Mouse (Mus musculus): Measurements from ENCODE around the gene Cnfn. TPM values are rescaled to one million over a fixed set of nuclear protein-coding genes. Genes with fewer than 3 reads are reported as not detected.

Cnfn gene
- total and polyA plus RNA-seq, 2 experiments = not detected

DNA sequence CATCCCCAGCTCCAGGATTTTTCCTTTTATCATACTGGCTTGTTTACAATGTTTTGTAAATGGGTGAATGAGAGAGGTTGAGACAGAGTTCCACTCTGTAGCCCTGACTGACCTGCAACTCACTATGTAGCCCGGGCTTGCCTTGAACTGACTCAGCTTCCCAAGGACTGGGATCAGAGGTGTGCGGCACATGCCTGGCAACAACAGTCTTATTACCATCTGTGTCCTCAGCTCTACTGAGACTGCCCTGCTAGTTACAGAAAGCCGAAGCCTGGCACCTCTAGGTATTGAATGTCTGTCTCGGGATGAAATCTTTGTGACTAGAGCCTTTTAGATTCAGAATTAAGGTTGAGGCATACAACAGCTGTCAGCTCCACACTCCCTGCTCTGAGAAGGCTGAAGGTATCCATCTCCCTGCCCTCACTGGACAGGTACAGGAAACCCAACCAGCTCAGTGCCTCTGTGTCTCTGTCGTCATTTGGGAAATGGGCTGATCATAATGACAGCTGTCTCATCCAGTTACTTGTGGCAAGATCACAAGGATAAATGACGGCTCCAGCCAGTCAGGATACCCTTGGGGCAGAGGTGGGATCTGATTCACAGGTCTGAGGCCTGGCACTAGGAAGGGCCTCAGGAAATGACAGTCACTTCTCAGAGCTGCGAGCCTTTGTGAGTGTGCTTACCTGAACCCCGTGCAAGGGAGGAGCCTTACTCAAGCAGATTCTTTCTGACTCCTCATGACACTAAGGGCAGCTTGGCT is 24.1 kb upstream of the Cnfn start:
- Histone ChIP-seq H3K4me3 (ENCODE audit: insufficient read depth, low read depth, low read length) (no peak overlapping the region), H3K4me1 (ENCODE audit: control insufficient read depth, insufficient read depth, low read length) (peaks cover 46% of the 10 kb centered on the region), H3K36me3 (ENCODE audit: control insufficient read depth, insufficient read depth, low read length) (no peaks in the 10 kb centered on the region), H3K79me2 (ENCODE audit: control insufficient read depth, insufficient read depth, low read length) (peaks cover 17% of the 10 kb centered on the region; the same call in 1 of the 2 replicates), H3K27me3 (ENCODE audit: control insufficient read depth, insufficient read depth, low read length) (no peaks in the 10 kb centered on the region), H3K9ac (ENCODE audit: low read depth, low read length) (peak overlapping the region; percentile 0; the same call in 1 of the 2 replicates), H3K27ac (replicated peaks; ENCODE audit: insufficient read depth, low read depth, low read length) (peak overlapping the region; percentile 80)
- 37% methylated on average over 8 of the region's 8 CpGs for WGBS
- no peak for TF ChIP-seq CTCF (IDR thresholded peaks at IDR 0.05; ENCODE audit: low read depth, low read length)
- no peak for TF ChIP-seq POLR2A (IDR thresholded peaks at IDR 0.05; ENCODE audit: extremely low read depth, insufficient read depth, low read length)
- DNase-seq (ENCODE audit: extremely low read depth, low read depth, low spot score) = peak; percentile 74

DNA sequence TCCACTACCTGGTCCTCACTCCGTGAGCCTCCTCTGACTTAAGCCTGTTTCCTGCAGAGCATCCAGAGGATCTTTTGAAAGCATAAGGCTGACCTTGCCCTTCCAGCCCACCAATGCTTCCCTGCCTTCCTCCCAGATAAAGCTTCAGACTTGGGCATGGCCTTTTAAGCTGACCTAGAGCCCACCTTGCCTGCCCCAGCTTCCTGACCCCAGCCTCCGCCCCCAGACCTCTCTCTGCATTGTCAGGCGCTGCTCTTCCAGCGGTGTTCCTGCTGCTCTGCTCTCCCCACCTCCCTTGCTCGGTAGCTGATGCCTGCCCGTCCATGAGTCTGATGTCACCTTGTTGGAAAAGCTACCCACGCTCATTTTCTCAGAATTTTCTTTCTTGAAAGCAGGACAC is 23.3 kb upstream of the Cnfn start:
- TF ChIP-seq CTCF (IDR thresholded peaks at IDR 0.05; ENCODE audit: low read depth, low read length) (no peak), POLR2A (IDR thresholded peaks at IDR 0.05; ENCODE audit: extremely low read depth, insufficient read depth, low read length) (no peak)
- Histone ChIP-seq H3K36me3 (ENCODE audit: control insufficient read depth, insufficient read depth, low read length) (peaks cover 2% of the 10 kb centered on the region), H3K4me3 (ENCODE audit: insufficient read depth, low read depth, low read length) (no peak overlapping the region), H3K79me2 (ENCODE audit: control insufficient read depth, insufficient read depth, low read length) (peaks cover 17% of the 10 kb centered on the region; the same call in 1 of the 2 replicates), H3K9ac (ENCODE audit: low read depth, low read length) (0 out of 2 replicates have a peak overlapping the region, but pooled peaks have one; percentile 9), H3K27ac (replicated peaks; ENCODE audit: insufficient read depth, low read depth, low read length) (peak overlapping the region; percentile 80), H3K4me1 (ENCODE audit: control insufficient read depth, insufficient read depth, low read length) (peaks cover 46% of the 10 kb centered on the region), H3K27me3 (ENCODE audit: control insufficient read depth, insufficient read depth, low read length) (no peaks in the 10 kb centered on the region)
- WGBS = 58% methylated on average over 7 of the region's 7 CpGs
- DNase-seq (ENCODE audit: extremely low read depth, low read depth, low spot score) = no peak

DNA sequence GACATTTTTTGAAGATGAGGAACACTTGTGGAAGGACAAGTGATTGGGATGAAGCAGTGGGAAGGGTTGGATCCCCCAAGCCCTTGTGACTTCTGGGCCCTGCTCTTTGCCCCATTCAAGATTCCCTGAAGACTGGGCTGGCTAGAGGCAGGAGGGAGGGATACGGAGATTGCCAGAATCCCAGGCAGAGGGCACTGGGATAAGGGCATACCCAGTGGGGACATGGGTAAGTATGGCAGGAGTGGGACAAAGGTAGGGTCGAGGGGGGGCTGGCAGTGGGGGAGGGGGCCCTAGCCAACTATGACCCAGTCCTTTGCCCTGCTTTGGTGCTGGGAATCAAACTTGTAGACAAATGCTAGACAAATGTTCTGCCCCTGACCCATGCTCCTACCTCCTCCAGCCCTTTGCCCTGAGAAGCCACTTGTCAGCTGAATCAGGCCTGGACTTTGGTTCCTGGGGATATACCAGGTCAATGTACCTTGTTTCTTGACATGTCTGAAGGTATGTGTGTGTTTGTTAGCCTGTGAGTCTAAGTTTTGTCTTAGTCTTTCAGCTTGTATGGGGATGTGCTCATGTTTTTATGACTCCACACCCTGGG is 22.4 kb upstream of the Cnfn start:
- peak; percentile 85 for DNase-seq (ENCODE audit: extremely low read depth, low read depth, low spot score)
- Histone ChIP-seq H3K4me1 (ENCODE audit: control insufficient read depth, insufficient read depth, low read length) (peaks cover 48% of the 10 kb centered on the region), H3K27me3 (ENCODE audit: control insufficient read depth, insufficient read depth, low read length) (no peaks in the 10 kb centered on the region), H3K27ac (replicated peaks; ENCODE audit: insufficient read depth, low read depth, low read length) (peak overlapping the region; percentile 80), H3K79me2 (ENCODE audit: control insufficient read depth, insufficient read depth, low read length) (peaks cover 17% of the 10 kb centered on the region; the same call in 1 of the 2 replicates), H3K4me3 (ENCODE audit: insufficient read depth, low read depth, low read length) (no peak overlapping the region), H3K36me3 (ENCODE audit: control insufficient read depth, insufficient read depth, low read length) (peaks cover 9% of the 10 kb centered on the region), H3K9ac (ENCODE audit: low read depth, low read length) (peak overlapping the region; percentile 12; the same call in 1 of the 2 replicates)
- no peak for TF ChIP-seq CTCF (IDR thresholded peaks at IDR 0.05; ENCODE audit: low read depth, low read length)
- TF ChIP-seq POLR2A (IDR thresholded peaks at IDR 0.05; ENCODE audit: extremely low read depth, insufficient read depth, low read length) = no peak
- WGBS = 30% methylated on average over 2 of the region's 2 CpGs

DNA sequence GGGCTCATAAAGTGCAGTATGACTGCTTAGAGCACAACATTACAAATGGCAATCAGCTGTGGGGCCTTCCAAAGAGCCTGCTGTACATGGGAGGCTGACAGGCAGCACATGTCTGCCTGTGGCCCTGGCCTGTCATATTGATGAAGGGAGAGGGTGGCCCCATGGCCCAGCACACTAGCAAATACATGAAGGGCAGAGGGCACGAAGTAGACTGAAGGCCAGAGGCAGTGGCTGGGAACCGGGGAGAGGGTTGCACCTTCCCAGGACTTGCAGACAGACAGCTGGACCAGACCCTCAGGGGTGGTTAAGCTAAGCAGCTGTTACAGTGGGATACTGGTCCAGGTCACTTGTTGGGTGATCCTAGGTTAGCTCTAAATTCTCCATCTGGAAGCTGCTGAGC is 21.5 kb upstream of the Cnfn start:
- H3K79me2 ChIP-seq (ENCODE audit: control insufficient read depth, insufficient read depth, low read length) = peaks cover 14% of the 10 kb centered on the region; the same call in 1 of the 2 replicates
- DNase-seq (ENCODE audit: extremely low read depth, low read depth, low spot score) = peak; percentile 67
- peak overlapping the region; percentile 93 for H3K27ac ChIP-seq (replicated peaks; ENCODE audit: insufficient read depth, low read depth, low read length)
- 19% methylated on average over 2 of the region's 2 CpGs for WGBS
- peaks cover 50% of the 10 kb centered on the region for H3K4me1 ChIP-seq (ENCODE audit: control insufficient read depth, insufficient read depth, low read length)
- peaks cover 9% of the 10 kb centered on the region for H3K36me3 ChIP-seq (ENCODE audit: control insufficient read depth, insufficient read depth, low read length)
- H3K9ac ChIP-seq (ENCODE audit: low read depth, low read length) = peak overlapping the region; percentile 43
- H3K27me3 ChIP-seq (ENCODE audit: control insufficient read depth, insufficient read depth, low read length) = no peaks in the 10 kb centered on the region
- TF ChIP-seq POLR2A (IDR thresholded peaks at IDR 0.05; ENCODE audit: extremely low read depth, insufficient read depth, low read length) (no peak), CTCF (IDR thresholded peaks at IDR 0.05; ENCODE audit: low read depth, low read length) (no peak)
- H3K4me3 ChIP-seq (ENCODE audit: insufficient read depth, low read depth, low read length) = no peak overlapping the region

DNA sequence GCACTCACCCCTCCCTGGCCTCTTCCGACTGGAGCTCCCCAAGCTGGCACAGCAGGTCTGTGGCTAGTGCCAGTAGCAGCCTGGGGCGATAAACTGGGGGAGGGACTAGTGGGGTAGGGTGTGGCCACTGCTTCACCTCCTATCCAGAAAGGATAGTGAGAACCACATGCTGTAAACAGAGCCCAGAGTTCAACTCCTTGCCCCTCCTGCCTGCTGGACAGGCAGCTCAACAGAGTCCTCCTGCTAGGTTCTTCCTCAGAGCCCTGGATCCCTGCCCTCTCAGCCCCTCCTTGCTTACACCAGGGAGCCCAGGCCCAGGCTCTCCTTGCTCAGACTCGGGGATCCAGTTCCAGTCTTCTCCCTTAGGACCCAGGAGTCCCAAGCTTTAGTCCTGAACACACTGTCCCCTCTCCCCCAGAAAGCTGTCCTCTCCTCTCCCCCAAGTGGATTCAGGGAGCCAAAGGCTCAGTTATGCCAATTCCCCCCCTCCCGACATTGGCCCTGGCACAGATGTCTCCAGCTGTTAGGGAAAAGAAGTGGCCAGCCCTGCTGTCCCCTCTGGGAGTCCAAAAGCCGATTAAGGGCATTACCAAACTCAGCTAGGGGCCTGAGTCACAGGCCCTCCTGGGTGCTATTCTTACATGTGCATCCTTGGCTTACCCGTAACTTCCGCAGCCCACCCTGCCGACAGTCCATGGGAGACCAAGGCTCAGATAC is 20.7 kb upstream of the Cnfn start:
- TF ChIP-seq POLR2A (IDR thresholded peaks at IDR 0.05; ENCODE audit: extremely low read depth, insufficient read depth, low read length) (peak; percentile 64), CTCF (IDR thresholded peaks at IDR 0.05; ENCODE audit: low read depth, low read length) (no peak)
- WGBS = 40% methylated on average over 8 of the region's 8 CpGs
- peaks cover 9% of the 10 kb centered on the region for H3K36me3 ChIP-seq (ENCODE audit: control insufficient read depth, insufficient read depth, low read length)
- H3K9ac ChIP-seq (ENCODE audit: low read depth, low read length) = peak overlapping the region; percentile 43
- peaks cover 53% of the 10 kb centered on the region for H3K4me1 ChIP-seq (ENCODE audit: control insufficient read depth, insufficient read depth, low read length)
- no peak overlapping the region for H3K4me3 ChIP-seq (ENCODE audit: insufficient read depth, low read depth, low read length)
- no peaks in the 10 kb centered on the region for H3K27me3 ChIP-seq (ENCODE audit: control insufficient read depth, insufficient read depth, low read length)
- H3K27ac ChIP-seq (replicated peaks; ENCODE audit: insufficient read depth, low read depth, low read length) = peak overlapping the region; percentile 93
- peak; percentile 94 for DNase-seq (ENCODE audit: extremely low read depth, low read depth, low spot score)
- peaks cover 14% of the 10 kb centered on the region; the same call in 1 of the 2 replicates for H3K79me2 ChIP-seq (ENCODE audit: control insufficient read depth, insufficient read depth, low read length)
